Mouse (Mus musculus) heart, postnatal 36 days (tissue): ENCODE measurements around the gene Pgm1. TPM values are rescaled to one million over a fixed set of nuclear protein-coding genes. Genes with fewer than 3 reads are reported as not detected.

Source experiments
- DNase-seq, 2 experiments: peaks; one replicate each; pipeline ENCODE4 v3.0.0; 2021 to 2022
- intact Hi-C: fragments of 180-260 bp; cut with DNase I; formaldehyde crosslinking; loops from one replicate; pipeline ENCODE4 v1.15.1; 2025
- total RNA-seq, 2 experiments: library from RNA; stranded (reverse); gene quantifications; 2 replicates each; pipeline ENCODE4 v1.2.3; 2021

Pgm1 gene
- 100 to 1,000 TPM; 248 to 254 TPM for total RNA-seq

DNA sequence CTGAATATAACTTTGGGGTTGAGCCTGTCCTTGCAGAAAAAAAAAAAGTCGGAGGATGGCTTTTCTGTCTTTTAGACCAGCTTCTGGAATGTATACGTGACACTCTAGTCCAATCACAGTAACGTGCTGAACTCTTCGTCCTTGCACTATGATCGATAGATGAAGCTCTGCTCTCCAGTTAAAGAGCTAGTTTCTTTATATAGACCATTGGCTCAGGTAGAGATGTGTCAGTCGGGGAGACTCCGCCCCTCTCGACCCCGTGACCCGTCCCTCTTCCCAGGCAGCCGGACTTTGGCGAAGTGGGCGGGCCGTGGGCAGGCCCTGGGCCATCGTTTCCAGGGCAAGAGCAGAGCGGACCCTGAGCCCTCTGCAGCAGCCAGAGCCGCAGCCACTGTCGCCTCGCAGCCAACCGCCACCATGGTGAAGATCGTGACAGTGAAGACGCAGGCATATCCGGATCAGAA is at the start of gene Pgm1:
Gene Pgm1 (plus strand): TSS at position 266 of the 464 bp plus-strand sequence.
- intact Hi-C loops = no loop called here
- DNase-seq = peak; percentile 86 to 87

DNA sequence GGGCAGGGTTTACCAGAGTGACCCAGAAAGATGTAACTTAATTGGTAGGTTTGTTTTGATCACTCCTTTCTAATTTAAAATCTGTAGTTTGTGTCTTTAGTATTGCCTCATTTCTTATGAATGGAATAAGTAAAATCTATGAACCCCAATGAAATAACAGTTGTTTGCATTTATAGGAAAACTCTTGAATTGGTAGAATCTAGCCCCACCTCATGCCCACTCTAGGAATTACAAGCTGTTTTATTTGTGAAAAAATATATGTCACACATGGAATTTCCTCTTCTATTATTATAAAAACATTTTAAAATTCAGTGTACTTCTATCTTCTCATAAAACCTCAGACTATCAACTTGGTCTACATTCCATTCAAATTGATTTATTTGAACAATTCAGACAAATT is 47.3 kb upstream of the Pgm1 start:
- intact Hi-C loops = no loop called here
- DNase-seq = peak in 1 of 2 experiments; percentile 2

DNA sequence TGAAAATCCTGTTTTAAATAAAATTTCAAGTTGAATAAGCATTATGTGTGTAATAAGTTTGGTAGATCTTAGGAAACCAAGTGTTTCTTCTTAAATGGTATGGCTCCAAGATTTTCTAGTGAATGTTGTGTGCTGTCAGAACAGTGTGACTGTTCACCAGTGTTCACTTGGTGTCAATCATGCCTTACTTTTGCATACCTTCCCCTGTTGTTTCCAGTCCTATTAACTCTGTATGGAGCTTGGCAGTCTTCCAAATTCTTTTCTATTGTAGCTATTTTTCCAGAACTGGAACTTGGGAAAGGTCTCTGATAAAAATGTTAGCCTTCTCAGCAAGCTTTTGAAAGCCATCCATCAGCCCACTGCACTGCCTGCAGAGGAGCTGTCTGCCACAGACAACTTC is 46.8 kb upstream of the Pgm1 start:
- intact Hi-C loops = no loop called here
- DNase-seq = no peak

DNA sequence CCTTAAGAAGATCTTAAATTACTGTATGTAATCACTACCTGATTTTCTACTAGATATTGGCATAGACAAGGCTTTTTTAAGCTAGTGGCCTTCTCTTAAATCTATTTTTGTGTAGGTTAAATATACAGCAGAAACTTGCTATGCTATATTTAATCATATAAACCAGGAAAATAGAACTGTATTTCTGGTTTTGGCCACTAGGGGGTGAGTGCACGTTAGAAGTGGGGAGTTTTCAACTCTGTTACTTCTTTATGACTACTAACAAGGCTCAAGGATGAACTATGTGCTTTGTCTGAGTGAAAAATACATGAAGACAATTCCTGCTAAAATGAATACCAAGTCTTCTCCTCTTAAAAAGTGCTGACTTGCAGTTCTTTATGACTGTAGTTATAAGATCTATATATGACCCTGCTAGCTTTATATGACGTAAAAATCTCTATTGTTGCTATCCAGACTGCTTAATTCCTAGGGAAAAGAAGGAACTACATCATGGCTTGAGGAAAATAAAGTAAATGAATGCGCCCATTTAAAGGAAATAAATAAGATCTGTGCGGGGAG is 15.2 kb upstream of the Pgm1 start:
- intact Hi-C loops = no loop called here
- no peak for DNase-seq

DNA sequence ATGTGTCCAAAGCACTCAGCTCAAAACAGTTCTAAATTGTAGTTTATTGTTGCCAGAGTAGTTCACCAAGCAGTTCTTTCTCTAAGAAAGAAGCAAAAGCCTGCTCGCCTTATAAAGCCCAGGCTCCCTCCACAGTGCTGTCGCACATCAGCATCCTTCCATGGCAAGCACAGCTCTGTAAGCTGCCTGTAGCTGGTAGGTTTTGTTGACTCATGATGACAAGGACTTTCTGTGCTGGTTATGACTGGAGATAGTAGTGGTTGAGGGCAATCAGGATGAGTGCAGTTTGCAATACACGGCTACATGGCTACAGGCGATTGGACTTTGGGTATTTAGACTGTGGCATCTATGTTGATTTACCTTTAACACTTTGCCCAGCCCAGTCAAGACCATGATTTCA is 2.8 kb upstream of the Pgm1 start:
- intact Hi-C loops = no loop called here
- no peak for DNase-seq

DNA sequence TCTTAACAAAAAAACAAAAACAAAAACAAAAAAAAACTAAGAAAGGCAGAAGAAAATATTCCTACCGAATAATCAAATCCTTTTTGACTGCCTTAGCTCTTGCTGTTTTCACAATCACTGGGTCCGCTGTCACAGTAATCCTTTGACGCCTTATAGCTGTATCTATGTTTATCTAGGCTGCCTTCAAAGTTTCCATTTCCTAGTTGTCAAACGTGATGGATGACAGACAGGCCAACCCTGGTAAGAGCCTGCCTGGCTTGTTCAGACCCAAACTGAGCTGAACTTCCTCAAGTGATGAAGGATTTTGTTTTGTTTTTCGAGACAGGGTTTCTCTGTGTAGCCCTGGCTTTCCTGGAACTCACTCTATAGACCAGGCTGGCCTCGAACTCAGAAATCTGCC is 693 bp upstream of the Pgm1 start:
- intact Hi-C loops = no loop called here
- no peak for DNase-seq

DNA sequence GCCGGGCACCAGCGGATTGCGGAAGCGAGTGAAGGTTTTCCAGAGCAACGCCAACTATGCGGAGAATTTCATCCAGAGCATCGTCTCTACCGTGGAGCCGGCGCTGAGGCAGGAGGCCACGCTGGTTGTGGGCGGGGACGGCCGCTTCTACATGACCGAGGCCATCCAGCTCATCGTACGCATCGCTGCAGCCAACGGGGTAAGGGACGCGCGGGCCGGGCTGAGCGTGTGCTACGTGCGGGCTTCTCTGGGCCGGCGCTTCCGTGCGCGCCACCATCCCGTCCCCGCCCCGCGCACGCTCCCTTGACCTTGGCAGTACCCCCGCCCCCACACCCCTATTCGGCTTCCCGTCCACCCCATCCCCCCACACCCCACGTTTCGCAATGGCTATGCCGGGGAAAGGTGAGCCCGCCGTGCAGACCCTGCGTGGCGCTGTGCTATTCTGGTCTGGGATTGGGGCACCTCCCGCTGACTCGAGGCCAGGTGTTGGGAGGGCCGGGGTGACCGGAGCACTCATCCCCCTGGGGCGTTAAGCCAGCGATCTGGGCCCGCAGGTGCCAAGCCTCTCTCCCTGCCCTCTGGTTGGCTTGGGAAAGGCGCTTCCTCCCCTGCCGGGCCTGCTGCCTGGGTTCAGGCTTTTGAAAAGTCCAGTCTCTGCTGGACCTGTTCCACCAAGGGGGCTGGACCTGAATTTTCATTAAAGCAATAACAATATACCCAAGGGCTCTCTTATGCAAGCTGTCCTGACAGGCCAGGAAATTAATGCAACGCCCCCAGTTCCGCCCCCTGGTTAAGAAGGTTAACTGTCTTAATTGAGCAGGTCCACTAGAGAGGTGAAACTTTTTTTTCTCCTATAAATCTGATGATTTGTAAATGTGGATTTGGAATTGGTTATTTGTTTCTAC is 651 bp downstream of the Pgm1 start, which contains the start of gene Itgb3bp:
Gene Itgb3bp (minus strand): TSS at position 201 of the 905 bp plus-strand sequence.
- DNase-seq = peak; percentile 72 to 85
- intact Hi-C loops = no loop called here

DNA sequence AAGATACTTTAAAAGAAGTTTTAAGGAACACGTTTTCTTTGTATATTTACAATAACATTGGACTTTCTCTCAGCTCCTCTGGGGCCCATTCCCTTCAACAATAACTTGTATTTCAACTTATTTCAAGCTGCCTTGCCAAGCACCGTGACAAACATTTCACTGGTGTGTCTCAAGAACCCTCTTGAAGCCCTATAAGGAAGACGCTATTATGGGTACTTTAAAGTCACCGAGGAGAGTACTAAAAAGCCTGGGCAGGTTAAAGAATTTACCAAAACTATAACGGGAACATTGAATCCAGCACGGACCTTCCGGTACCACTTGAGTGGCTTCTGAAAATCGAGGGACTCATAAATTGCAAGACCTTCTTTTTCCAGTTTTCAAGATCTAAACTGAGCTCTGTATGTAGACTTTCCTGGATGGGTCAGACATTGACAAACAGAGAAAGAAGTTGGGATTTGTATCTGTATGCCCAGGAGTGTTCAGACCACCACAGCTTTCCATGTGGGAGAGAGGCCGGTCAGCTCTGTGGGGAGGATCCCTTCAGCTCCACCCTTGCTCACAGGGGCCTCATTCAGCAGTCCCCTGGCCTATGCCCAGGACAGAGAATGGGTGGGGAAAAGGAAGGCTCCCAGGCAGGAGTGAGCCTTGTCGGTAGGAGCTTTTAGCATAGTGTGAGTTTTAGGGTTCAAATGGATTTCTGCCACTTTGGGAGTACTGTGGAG is 1.5 kb downstream of the Pgm1 start:
- peak in 1 of 2 experiments; percentile 32 for DNase-seq
- intact Hi-C loops = no loop called here

DNA sequence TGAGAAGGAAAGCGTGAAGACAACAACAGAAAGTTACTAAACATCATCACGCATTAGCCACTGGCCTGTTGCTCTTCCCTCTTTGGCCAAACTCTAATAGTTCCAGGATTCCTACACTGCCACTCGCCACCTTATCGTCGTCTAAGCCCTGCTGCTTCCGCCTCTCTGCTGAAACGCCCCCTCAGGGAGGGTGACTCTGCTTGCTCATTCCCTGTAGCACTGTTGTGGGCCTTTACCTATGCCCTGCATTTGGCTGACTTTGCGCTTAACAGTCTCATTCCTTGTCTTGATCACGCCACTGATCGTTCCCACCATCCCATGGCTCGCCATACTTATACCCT is 2.0 kb downstream of the Pgm1 start:
- intact Hi-C loops = no loop called here
- DNase-seq = no peak

DNA sequence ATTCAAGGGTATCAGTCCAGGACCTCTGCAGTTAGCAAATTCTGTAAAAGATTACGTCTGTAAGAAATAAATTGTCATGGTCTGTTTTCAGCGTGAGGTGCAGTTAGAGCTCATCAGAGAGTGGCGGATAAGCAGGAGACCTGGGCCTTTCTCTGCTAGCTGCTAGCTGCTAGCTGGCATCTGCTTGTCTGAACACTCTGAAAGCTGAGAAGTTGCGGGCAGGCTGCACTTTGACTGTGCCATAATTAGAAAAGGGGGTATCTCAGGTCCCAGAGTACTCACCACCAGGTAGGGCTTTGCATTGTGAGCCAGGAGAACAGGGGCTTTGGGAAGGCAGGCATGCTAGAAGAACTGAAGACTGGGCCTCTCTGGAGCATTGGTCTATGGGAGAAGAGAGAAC is 2.6 kb downstream of the Pgm1 start:
- no peak for DNase-seq
- intact Hi-C loops = no loop called here

DNA sequence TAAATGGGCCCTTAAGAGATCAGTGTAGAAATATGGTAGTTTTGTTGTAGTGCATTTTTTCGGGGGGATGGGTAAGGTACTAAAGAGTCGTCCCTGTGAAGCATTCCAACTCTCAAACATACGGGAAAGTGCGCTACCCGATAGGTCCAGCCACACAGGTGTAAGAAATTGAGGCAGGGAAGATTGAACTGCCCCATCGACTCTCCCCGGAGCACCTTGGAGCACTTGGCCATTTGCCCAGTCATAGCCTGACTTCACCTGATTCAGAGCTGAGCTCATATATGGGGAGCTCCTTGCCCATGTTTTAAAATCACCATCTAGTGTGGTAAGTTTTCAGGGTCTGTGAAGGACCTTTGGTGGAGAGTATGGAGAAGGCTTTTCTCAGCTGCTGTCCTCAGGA is 5.6 kb downstream of the Pgm1 start:
- no peak for DNase-seq
- intact Hi-C loops = no loop called here

DNA sequence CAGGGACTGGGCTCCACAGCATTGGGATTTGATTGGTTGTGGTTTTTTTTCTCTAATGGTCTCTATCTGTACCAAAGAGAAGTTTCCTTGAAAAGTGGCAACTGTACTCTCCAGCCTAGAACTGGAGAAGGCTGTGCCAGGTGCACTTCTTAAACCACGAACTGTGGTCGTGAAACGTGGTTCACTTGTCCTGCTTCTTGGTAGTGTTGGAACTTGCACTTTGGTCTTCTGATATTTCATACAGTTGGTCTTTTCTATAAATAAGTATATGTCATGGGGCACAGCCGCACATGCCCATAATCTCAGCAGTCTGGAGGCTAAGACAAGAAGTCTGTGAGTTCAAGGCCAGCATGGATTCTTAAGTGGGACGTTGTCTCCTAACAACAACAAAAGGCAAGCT is 7.1 kb downstream of the Pgm1 start:
- intact Hi-C loops = no loop called here
- DNase-seq = no peak

DNA sequence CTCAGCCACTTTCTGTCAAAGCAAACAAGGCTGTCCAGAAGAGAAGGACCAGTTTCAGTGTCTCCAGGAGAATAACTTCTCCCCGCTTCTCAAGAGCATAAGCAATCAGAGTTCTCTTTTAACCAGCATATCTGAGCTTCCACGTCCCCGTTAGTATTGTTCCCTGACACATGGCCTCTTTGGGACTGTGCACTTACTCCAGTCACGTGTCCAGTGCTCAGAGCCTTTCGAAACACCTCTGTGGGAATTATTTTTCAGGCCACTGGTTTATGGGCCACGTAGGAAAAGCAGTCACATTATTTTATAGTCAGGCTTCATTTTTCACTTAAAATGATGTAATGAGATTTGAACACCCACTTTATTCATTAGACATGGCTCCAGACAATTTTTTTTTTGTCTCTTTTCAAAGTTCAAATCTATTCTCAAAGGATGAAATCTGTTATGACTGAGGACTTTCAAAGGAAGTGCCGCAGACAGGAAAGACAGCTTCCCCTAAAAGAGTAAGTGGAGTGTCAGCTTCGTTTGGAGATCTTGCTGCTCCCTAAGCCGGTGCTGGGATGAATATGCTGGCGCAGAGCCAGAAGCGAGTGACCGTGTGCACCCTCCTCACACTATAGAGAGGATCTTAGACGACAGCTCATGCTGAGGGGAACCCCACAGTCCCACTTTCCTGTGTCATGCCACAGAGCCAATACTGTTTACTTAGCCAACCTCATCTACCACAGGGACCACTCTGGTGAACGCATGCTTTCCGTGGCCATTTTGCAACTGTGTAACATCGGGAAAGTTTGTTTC is 10.7 kb downstream of the Pgm1 start:
- DNase-seq = no peak
- intact Hi-C loops = loop anchor here (10.0 kb wide), 1 partner anchor 155 kb away; the partner anchor contains the start of gene Ror1

DNA sequence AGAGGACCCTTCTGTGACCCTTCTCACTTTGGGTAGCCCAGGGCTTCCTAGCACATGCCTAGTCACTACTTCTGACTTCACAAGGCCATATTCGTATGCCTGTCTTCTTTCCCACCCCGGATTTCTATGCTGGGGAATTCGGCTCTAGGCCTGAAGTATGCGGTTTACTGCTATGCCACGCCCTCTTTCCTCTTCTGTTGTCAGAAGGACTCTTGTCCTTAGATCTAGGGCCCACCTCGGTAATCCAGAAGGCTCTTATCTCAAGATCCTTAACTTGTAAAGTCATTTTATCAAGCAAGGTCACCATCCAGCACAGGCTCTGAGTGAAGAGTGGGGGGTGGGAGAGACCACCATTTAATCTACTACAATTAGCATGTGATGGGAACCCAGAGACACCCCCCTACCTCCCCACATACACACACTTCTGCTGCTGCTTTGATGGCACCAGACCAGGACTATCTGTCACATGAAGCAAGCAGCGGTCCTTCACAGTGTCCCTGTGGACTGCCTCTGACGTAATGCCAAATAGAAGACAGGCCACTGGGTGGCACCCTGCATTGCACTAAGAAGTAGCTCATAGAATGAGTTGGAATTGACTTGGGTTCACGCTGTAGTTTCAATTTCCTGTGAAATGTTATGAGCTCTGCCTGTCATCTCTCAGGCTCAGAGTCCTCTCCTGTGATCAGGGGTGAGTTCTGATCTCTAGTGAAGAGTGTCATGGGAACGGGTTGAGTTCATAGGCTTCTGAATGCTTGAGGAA is 12.6 kb downstream of the Pgm1 start:
- DNase-seq = peak; percentile 28 to 44

DNA sequence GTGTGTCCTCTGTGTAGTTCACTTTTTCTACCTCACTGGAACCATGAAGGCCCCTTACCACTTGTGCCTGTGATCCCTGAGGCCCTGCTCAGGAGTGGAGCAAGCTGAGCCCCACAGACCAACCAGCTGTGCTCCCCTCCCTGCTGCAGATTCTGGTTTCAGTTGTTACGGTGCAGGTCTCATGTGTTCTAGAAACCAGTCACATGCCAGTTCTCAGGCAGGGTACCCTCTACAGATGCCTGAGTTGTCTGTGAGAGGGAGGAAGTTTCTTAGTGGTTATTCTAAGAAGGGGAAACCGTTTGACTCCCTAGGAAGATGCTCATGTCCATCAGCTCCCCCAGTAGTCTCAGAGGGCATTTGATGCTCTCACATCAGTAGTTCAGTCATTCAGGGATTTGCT is 15.4 kb downstream of the Pgm1 start:
- intact Hi-C loops = loop anchor here (5.0 to 10.0 kb wide), 3 partner anchors 63 to 463 kb away; partner anchors contain the start of gene Ror1
- no peak for DNase-seq

More for the DNA sequence above, 12.6 kb downstream of the Pgm1 start:
- intact Hi-C loops = loop anchor here (10.0 kb wide), 1 partner anchor 153 kb away; the partner anchor contains the start of gene Ror1

DNA sequence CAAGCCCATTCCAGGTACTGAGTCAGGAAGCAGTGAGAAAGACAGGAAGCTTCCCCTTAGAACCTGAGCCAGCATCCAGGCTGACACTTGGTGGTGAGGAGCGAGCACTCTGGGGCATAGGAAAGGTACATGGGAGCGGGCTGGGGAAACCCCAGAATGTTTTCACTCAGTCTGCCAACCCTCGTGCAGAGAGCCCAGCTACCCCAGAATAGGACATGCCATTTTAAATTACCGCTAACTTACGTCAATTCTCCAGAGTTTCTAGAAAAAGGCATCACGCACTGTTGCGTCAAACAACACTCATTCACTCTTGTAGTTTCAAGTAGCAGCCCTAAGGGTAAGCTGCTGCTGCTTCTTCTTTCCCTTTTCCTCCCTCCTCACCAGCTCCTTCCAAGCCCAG is 15.8 kb downstream of the Pgm1 start:
- no peak for DNase-seq
- intact Hi-C loops = loop anchor here (5.0 to 10.0 kb wide), 3 partner anchors 62 to 462 kb away; partner anchors contain the start of gene Ror1

DNA sequence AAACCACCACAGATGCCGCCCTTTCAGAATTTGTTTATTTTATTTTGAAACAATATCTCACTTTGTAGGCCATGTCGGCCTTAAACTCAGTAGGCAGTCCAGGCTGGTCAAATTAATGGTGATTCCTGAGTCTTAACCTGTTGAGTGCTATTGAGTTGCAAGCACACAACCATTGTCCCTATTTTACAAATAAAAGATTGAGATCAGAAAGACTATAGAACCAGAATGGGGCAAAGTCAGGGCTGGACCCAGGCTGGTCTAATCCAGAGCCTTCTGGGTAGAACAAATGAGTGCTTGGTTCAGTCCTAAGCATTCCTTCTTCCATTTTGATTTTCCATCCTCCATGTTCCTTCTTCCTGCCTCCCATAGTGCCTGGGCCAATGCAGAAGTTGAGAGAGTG is 17.3 kb downstream of the Pgm1 start:
- intact Hi-C loops = loop anchor here (5.0 to 10.0 kb wide), 3 partner anchors 61 to 461 kb away; partner anchors contain the start of gene Ror1
- DNase-seq = no peak

DNA sequence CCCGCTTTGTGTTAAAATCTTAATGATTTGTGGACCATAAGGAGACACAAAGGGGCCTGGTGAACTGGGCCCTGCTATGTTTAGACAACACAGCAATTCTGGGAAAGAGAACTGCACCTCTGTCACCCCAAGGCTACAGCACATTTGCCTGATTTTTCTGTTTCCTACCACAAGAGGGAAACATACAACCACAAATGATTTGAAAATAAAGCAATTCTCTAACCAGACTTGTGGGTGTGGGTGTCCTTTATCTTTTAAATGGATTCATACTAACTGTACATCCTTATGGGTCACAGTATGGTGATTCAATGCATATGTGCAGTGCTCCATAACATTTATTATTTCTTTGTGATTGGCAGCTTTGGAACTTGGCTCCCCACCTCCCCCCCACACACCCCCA is 18.0 kb downstream of the Pgm1 start:
- no peak for DNase-seq
- intact Hi-C loops = loop anchor here (5.0 to 10.0 kb wide), 3 partner anchors 60 to 460 kb away; partner anchors contain the start of gene Ror1

DNA sequence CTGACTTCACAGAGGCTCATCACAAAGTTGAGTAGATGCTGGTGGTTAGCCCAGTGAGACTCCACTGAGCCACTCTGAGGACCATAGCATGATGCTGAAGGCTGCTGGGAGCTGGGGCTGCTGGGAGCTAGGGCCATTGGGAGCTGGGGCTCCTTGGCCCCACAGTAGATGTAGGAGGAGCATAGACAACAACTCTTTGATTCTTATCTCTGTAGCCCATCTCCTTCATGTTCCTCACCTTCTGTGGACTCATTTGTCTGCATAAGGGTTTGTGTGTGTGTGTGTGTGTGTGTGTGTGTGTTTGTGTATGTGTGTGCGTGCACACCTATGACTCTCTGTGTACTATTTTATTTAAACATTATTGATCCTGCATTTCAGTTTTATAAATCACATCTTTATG is 18.7 kb downstream of the Pgm1 start:
- intact Hi-C loops = loop anchor here (5.0 to 10.0 kb wide), 3 partner anchors 59 to 459 kb away; partner anchors contain the start of gene Ror1
- no peak for DNase-seq
